Mouse (Mus musculus): ENCODE data around the gene Klf6.

Klf6 gene

GRCm38 (mm10) chr13:5863408-5863891 is 2.2 kb downstream of the Klf6 start:
- ATAC-seq (ENCODE audit: low TSS enrichment), result 0 out of 2 replicates have a peak, but pooled peaks have one; percentile 1

DNA sequence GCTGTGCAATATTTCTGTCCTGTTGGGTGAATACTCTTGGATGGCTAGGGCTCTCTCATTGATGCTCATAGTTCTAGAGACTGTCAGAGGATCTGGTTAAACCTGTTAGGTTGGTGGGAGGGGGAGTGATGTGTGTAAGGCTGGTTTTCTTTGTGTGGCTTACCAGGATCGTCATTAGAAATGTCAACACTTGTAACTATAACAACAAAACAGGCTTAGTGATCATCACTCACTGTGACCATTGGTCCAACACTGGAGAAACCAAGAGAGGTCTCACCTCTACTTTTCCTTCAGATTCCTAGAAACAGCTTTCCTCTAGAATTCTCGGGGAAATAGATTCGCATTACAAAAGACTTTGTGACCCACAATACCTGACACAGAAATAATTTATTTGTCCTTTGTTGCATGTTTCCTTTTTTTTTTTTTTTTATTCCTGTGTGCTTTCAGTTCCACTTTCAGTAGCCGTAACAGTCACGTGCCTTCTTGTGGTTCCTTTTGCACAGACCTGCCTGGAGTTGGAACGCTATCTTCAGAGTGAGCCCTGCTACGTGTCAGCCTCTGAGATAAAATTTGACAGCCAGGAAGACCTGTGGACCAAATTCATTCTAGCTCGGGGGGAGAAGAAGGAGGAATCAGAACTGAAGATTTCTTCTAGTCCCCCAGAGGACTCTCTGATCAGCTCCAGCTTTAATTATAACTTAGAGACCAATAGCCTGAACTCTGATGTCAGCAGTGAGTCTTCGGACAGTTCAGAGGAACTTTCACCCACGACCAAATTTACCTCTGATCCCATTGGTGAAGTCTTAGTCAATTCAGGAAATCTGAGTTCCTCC is 3.2 kb downstream of the Klf6 start:
- ATAC-seq (ENCODE audit: low TSS enrichment), result no peak

DNA sequence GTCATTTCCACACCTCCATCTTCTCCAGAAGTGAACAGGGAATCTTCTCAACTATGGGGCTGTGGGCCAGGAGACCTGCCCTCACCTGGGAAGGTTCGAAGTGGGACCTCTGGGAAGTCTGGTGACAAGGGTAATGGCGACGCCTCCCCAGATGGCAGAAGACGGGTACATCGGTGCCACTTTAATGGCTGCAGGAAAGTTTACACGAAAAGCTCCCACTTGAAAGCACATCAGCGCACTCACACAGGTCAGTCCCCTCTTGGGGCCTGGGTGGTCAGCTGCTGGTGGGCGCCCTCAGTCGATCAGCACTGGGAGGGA is 3.8 kb downstream of the Klf6 start:
- no peak for ATAC-seq (ENCODE audit: low TSS enrichment)

- no peak for ATAC-seq (ENCODE audit: low TSS enrichment)
Measured at GRCm38 (mm10) chr13:5866091-5866490, 4.8 kb downstream of the Klf6 start.

- ATAC-seq (ENCODE audit: low TSS enrichment), result no peak
Measured at GRCm38 (mm10) chr13:5866532-5866931, 5.2 kb downstream of the Klf6 start.

- no peak for ATAC-seq (ENCODE audit: low TSS enrichment)
Measured at GRCm38 (mm10) chr13:5868376-5868775, 7.1 kb downstream of the Klf6 start.

- ATAC-seq (ENCODE audit: low TSS enrichment), result no peak
Measured at GRCm38 (mm10) chr13:5869433-5869832, 8.2 kb downstream of the Klf6 start.

DNA sequence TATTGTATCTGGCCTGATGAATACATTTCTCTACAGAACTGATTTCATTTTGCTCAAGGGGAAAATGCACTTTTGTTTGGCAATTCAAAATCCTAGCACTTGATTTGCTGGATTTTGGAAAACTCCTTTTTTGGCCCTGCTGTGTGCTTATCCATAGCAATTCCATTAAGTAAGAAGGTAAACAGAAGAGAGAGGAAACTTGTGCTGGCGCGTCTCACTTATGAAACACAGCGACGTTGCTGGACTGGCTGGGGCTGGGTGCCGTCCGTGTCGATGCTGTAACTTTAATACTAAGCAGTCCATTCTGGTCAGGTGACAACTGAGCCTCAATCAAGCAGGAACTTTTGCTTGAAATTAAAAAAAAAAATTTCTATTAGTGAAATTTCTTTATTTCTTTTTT is 8.6 kb downstream of the Klf6 start:
- ATAC-seq (ENCODE audit: low TSS enrichment), result no peak

- peak; percentile 31 for ATAC-seq (ENCODE audit: low TSS enrichment)
Measured at GRCm38 (mm10) chr13:5870382-5871272, 9.3 kb downstream of the Klf6 start.

- ATAC-seq (ENCODE audit: low TSS enrichment), result peak; percentile 58
Measured at GRCm38 (mm10) chr13:5871414-5871813, 10.1 kb downstream of the Klf6 start.

DNA sequence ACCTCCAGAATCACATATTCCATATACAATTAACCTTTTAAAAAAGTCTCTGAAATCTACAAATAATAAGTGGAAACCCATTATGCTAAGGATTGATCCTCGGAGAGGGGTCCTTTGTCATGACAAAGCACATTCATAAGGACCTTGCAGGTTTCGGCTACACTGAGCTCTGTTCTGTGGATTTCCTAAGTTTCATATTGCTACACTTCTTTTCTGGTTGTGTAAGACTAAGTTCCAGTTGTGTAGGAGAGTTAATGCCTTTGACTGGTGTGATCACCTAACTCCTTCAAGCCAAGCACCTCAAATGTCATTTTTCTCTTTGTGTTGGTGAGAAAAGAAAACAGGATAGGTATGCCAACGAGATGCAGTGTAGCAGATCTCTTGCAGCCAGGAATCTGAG is 12.4 kb downstream of the Klf6 start:
- no peak for ATAC-seq (ENCODE audit: low TSS enrichment)

DNA sequence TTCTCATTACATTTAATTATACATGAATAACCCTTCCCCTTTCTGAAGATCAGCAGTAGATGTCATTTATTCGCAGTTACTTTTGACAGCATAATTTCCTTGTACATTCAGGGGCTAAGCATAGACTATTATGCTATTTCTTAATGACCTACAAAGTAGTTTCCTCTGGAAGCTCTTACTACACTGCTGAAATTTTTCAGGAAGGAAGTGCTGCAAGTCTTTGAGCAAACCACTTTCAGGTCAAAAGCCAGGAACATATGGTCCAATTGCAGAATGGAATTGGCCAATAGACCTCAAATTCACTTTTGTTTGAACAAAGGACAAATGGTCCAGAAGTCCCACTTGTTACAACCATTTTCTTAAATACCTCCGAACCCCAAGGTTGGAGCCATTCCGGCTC is 14.2 kb downstream of the Klf6 start:
- no peak for ATAC-seq (ENCODE audit: low TSS enrichment)

DNA sequence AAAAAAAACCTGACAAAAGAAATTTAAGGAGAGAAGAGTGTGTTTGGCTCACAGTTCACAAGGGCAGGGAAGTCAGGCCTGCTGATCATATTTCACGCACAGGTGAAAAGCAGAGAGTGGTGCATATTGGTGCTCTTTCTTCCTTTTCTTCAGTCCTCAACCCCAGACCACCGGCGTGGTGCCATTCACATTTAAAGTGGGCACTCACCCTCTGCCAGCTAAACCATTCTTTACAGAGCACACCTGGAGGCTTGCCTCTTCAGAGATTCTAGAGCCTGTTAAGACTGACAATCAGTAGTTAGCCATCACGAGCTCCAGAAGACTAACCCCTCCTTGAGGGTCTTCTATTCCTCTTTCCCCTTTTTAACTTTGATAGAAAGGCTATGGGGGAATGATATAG is 17.5 kb downstream of the Klf6 start:
- no peak for ATAC-seq (ENCODE audit: low TSS enrichment)

DNA sequence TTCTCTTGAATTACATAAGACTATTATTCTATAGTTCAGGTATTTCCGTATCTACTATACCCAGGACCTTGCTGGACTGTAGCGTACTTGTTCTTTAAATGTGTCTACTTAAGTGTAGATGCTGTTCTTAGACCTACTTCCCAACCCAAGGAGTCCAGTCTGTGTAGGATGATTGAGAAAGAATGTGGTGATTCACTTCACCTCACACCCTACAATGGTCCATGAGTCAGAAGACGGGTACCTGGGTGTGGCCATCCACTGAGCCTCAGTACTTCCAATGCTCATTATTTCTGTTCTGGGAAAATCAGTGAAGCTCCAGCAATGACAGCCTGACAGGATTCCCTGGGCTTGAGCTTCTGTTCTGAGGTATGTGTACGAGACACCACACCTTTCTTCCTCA is 25.5 kb downstream of the Klf6 start:
- ATAC-seq (ENCODE audit: low TSS enrichment), result no peak

GRCm38 (mm10) chr13:5888164-5888563 is 26.9 kb downstream of the Klf6 start:
- no peak for ATAC-seq (ENCODE audit: low TSS enrichment)

GRCm38 (mm10) chr13:5888731-5889130 is 27.4 kb downstream of the Klf6 start:
- ATAC-seq (ENCODE audit: low TSS enrichment), result no peak

- no peak for ATAC-seq (ENCODE audit: low TSS enrichment)
Measured at GRCm38 (mm10) chr13:5890035-5890434, 28.8 kb downstream of the Klf6 start.

DNA sequence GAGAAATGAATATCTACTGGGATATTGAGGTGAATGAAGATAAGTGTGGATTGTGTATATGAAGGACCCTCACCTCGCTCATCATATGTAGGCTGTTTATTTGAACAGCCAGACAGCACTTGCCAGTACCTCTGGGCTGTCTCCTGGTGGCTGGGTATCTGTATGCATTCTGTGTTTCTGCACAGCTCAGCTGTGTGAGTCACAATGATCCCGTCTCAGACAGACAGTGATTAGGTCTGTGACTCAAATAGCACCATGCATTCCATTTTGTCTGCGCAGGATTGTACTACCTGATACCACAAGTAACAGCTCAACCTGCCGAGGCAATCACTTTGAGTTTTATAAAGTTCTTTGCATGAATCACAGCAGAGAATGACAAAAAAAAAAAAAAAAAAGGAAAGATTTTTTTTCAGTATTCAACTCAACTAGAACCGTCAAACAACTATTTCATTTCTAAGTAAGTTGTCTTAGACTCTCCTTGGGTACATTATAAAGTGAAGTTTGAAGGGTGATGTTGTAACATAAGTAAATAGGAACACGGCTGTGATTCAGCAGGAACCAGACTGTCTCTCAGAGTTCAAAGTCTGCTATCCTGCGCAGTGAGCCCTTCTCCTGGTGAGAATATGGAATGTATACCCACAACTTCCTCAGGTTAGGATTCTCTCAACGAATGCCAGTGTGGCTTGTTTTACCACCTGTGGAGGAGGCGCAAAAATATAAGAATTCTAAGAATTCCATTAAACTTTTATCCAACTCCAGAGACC is 31.6 kb downstream of the Klf6 start:
- ATAC-seq (ENCODE audit: low TSS enrichment), result 0 out of 2 replicates have a peak, but pooled peaks have one; percentile 67

- no peak for ATAC-seq (ENCODE audit: low TSS enrichment)
Measured at GRCm38 (mm10) chr13:5894910-5895309, 33.6 kb downstream of the Klf6 start.

DNA sequence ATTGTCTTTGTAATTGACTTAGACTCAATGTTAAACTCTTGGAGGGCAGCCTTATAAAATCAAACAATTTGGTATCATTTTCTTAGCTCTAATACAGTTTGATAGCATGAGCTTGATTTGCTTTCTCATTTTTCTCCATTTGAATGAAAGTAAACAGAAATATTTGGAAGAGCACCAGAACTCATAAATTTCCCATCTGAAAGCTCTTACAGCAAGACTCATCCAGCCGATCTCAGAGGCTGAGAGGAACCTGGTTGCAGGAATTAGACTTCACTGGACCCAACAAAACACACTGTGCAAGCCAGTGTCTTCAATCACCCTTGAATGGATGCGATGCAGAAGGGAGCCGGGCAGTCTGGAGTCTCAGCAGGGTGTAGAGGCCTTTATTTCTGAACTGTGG is 34.6 kb downstream of the Klf6 start:
- ATAC-seq (ENCODE audit: low TSS enrichment), result no peak

- ATAC-seq (ENCODE audit: low TSS enrichment), result no peak
Measured at GRCm38 (mm10) chr13:5897176-5897959, 36.1 kb downstream of the Klf6 start.

All from frontal cortex, adult (tissue).